Mouse (Mus musculus): Measurements from ENCODE around the gene Gng2.
"Not testable (repeated sequence)": the region's sequence is repeated elsewhere in the genome, so short reads cannot be mapped to it uniquely, and the experiment has no call there.

GRCm38 (mm10) chr14:19865121-19865520, 112.3 kb downstream of the Gng2 start:
- TF ChIP-seq CTCF (IDR thresholded peaks at IDR 0.05; ENCODE audit: extremely low read depth, insufficient read length, insufficient replicate concordance, low read depth, low read length); POLR2A (IDR thresholded peaks at IDR 0.05; ENCODE audit: low read depth, low read length): not testable (repeated sequence)

Data from small intestine, adult 2 months (tissue).